Mouse (Mus musculus) heart, embryonic 15.5 days (tissue): ENCODE measurements around the gene Ric8b. TPM values are rescaled to one million over a fixed set of nuclear protein-coding genes. Genes with fewer than 3 reads are reported as not detected.
A peak's percentile ranks its signal among the peaks of the same experiment; 100 is the strongest.

ENCODE experiments used
- ATAC-seq: fragments of 200-750 bp; cut with Nextera tagmentation; replicated peaks from 2 replicates; pipeline ENCODE4 v1.8.0; 2017; ENCODE audit warnings: low read depth, moderate TSS enrichment; ENCODE audit not compliant: insufficient number of reproducible peaks, insufficient read depth, low FRiP score
- H3K27ac ChIP-seq: fragments of 300-500 bp; sonication (generic); 2 replicates; pipeline ENCODE4 v1.5.1; 2015; ENCODE audit warnings: mild to moderate bottlenecking, inconsistent platforms
- H3K27me3 ChIP-seq: fragments of 300-500 bp; sonication (generic); 2 replicates; pipeline ENCODE4 v1.6.1; 2015; ENCODE audit warnings: inconsistent platforms
- H3K36me3 ChIP-seq: fragments of 300-500 bp; sonication (generic); 2 replicates; pipeline ENCODE4 v1.6.1; 2015; ENCODE audit warnings: mild to moderate bottlenecking, inconsistent platforms
- H3K4me1 ChIP-seq: fragments of 300-500 bp; sonication (generic); replicated peaks from 2 replicates; pipeline ENCODE4 v1.6.1; 2015; ENCODE audit warnings: inconsistent platforms
- H3K4me2 ChIP-seq: fragments of 300-500 bp; sonication (generic); 2 replicates; pipeline ENCODE4 v1.6.1; 2015; ENCODE audit warnings: inconsistent platforms, mild to moderate bottlenecking, moderate library complexity
- H3K4me3 ChIP-seq: fragments of 300-500 bp; sonication (generic); 2 replicates; pipeline ENCODE4 v1.5.1; 2015; ENCODE audit warnings: mild to moderate bottlenecking, inconsistent platforms
- H3K9ac ChIP-seq: fragments of 300-500 bp; sonication (generic); 2 replicates; pipeline ENCODE4 v1.6.1; 2015; ENCODE audit warnings: mild to moderate bottlenecking, inconsistent platforms
- H3K9me3 ChIP-seq: fragments of 300-500 bp; sonication (generic); replicated peaks from 2 replicates; pipeline ENCODE4 v1.6.1; 2016; ENCODE audit warnings: inconsistent platforms
- WGBS: fragments of 180-500 bp; shearing (Covaris S2); methylation state at CpG from one replicate; pipeline ENCODE4 v1.1.7; 2015; ENCODE audit warnings: mixed read lengths; 5-methylcytosine and 5-hydroxymethylcytosine counted together
- polyA plus RNA-seq: library from polyadenylated mRNA; unstranded; fragments of >200 nt; fragmentation: Nextera tagmentation; extraction: Ambion mirVana; gene quantifications from 2 replicates; pipeline ENCODE4 v1.2.1, GENCODE M21; 2015

Ric8b gene
- polyA plus RNA-seq, 1 experiment from 2014 or later = 13.6 TPM

GRCm38 (mm10) chr10:84938886-84939285 is 21.5 kb downstream of the Ric8b start:
- Histone ChIP-seq H3K4me1 (peaks cover 35% of the 10 kb centered on the region), H3K36me3 (no peaks in the 10 kb centered on the region), H3K9ac (no peak overlapping the region), H3K4me2 (no peak overlapping the region), H3K27ac (no peak overlapping the region), H3K9me3 (no peaks in the 10 kb centered on the region), H3K4me3 (no peak overlapping the region), H3K27me3 (no peaks in the 10 kb centered on the region)
- WGBS = 74% methylated on average over 5 of the region's 5 CpGs
- ATAC-seq = no peak

- ATAC-seq = no peak
- peaks cover 33% of the 10 kb centered on the region for H3K4me1 ChIP-seq
- no peaks in the 10 kb centered on the region for H3K36me3 ChIP-seq
- no peak overlapping the region for H3K4me2 ChIP-seq
- H3K9ac ChIP-seq = no peak overlapping the region
- no peaks in the 10 kb centered on the region for H3K9me3 ChIP-seq
- H3K27ac ChIP-seq = no peak overlapping the region
- H3K4me3 ChIP-seq = no peak overlapping the region
- WGBS = 75% methylated on average over 1 of the region's 1 CpGs
- no peaks in the 10 kb centered on the region for H3K27me3 ChIP-seq
These were observed 22.9 kb downstream of the Ric8b start for GRCm38 (mm10) chr10:84940356-84940755.

- ATAC-seq = no peak
- no peaks in the 10 kb centered on the region for H3K27me3 ChIP-seq
- H3K4me2 ChIP-seq = no peak overlapping the region
- H3K9me3 ChIP-seq = no peaks in the 10 kb centered on the region
- no peak overlapping the region for H3K4me3 ChIP-seq
- H3K36me3 ChIP-seq = peaks cover 14% of the 10 kb centered on the region
- peaks cover 19% of the 10 kb centered on the region for H3K4me1 ChIP-seq
- no peak overlapping the region for H3K9ac ChIP-seq
- WGBS = 92% methylated on average over 3 of the region's 3 CpGs
- no peak overlapping the region for H3K27ac ChIP-seq
These were observed 28.3 kb downstream of the Ric8b start for GRCm38 (mm10) chr10:84945692-84946091.

GRCm38 (mm10) chr10:84948970-84949683 is 31.7 kb downstream of the Ric8b start:
- no peak overlapping the region for H3K27ac ChIP-seq
- ATAC-seq = no peak
- WGBS = 47% methylated on average over 8 of the region's 8 CpGs

GRCm38 (mm10) chr10:84949684-84950010 is 32.2 kb downstream of the Ric8b start:
- ATAC-seq = no peak
- H3K4me3 ChIP-seq = no peak overlapping the region
- 79% methylated on average over 3 of the region's 3 CpGs for WGBS

More at GRCm38 (mm10) chr10:84948970-84949683, 31.7 kb downstream of the Ric8b start:
- Histone ChIP-seq H3K36me3 (peaks cover 17% of the 10 kb centered on the region), H3K4me1 (peaks cover 19% of the 10 kb centered on the region), H3K27me3 (no peaks in the 10 kb centered on the region), H3K4me3 (no peak overlapping the region), H3K9me3 (no peaks in the 10 kb centered on the region), H3K9ac (no peak overlapping the region), H3K4me2 (no peak overlapping the region)

GRCm38 (mm10) chr10:84950384-84950783 is 33.0 kb downstream of the Ric8b start:
- Histone ChIP-seq H3K36me3 (peaks cover 17% of the 10 kb centered on the region), H3K27ac (0 out of 2 replicates have a peak overlapping the region, but pooled peaks have one; percentile 20), H3K4me3 (no peak overlapping the region), H3K9ac (no peak overlapping the region), H3K4me2 (no peak overlapping the region), H3K4me1 (peaks cover 19% of the 10 kb centered on the region), H3K27me3 (no peaks in the 10 kb centered on the region), H3K9me3 (no peaks in the 10 kb centered on the region)
- WGBS = 80% methylated on average over 4 of the region's 4 CpGs
- ATAC-seq = no peak

More at GRCm38 (mm10) chr10:84949684-84950010, 32.2 kb downstream of the Ric8b start:
- Histone ChIP-seq H3K27me3 (no peaks in the 10 kb centered on the region), H3K4me2 (no peak overlapping the region), H3K9ac (no peak overlapping the region), H3K27ac (no peak overlapping the region), H3K9me3 (no peaks in the 10 kb centered on the region), H3K36me3 (peaks cover 17% of the 10 kb centered on the region), H3K4me1 (peaks cover 19% of the 10 kb centered on the region)

GRCm38 (mm10) chr10:84954236-84954635 is 36.8 kb downstream of the Ric8b start:
- H3K9me3 ChIP-seq = no peaks in the 10 kb centered on the region
- WGBS = 93% methylated on average over 10 of the region's 10 CpGs

GRCm38 (mm10) chr10:84956173-84956572 is 38.8 kb downstream of the Ric8b start:
- Histone ChIP-seq H3K4me1 (peaks cover 4% of the 10 kb centered on the region), H3K36me3 (peaks cover 3% of the 10 kb centered on the region), H3K27ac (no peak overlapping the region), H3K9me3 (no peaks in the 10 kb centered on the region), H3K9ac (no peak overlapping the region), H3K27me3 (no peaks in the 10 kb centered on the region), H3K4me3 (no peak overlapping the region), H3K4me2 (no peak overlapping the region)
- 70% methylated on average over 4 of the region's 4 CpGs for WGBS
- no peak for ATAC-seq

More at GRCm38 (mm10) chr10:84954236-84954635, 36.8 kb downstream of the Ric8b start:
- H3K4me3 ChIP-seq = no peak overlapping the region
- H3K27ac ChIP-seq = no peak overlapping the region
- H3K4me2 ChIP-seq = no peak overlapping the region
- no peak overlapping the region for H3K9ac ChIP-seq
- H3K27me3 ChIP-seq = no peaks in the 10 kb centered on the region
- ATAC-seq = no peak
- peaks cover 16% of the 10 kb centered on the region for H3K4me1 ChIP-seq
- H3K36me3 ChIP-seq = peaks cover 3% of the 10 kb centered on the region

GRCm38 (mm10) chr10:84958597-84958996 is 41.2 kb downstream of the Ric8b start:
- no peak overlapping the region for H3K9ac ChIP-seq
- no peak overlapping the region for H3K4me3 ChIP-seq
- peaks cover 4% of the 10 kb centered on the region for H3K36me3 ChIP-seq
- peaks cover 4% of the 10 kb centered on the region for H3K4me1 ChIP-seq
- H3K4me2 ChIP-seq = no peak overlapping the region
- no peaks in the 10 kb centered on the region for H3K9me3 ChIP-seq
- WGBS = 92% methylated on average over 2 of the region's 2 CpGs
- no peak for ATAC-seq
- no peaks in the 10 kb centered on the region for H3K27me3 ChIP-seq
- no peak overlapping the region for H3K27ac ChIP-seq

- peaks cover 4% of the 10 kb centered on the region for H3K36me3 ChIP-seq
- no peak overlapping the region for H3K9ac ChIP-seq
- no peaks in the 10 kb centered on the region for H3K9me3 ChIP-seq
- no peaks in the 10 kb centered on the region for H3K27me3 ChIP-seq
- H3K4me2 ChIP-seq = no peak overlapping the region
- no peak overlapping the region for H3K27ac ChIP-seq
- no peak for ATAC-seq
- WGBS = 61% methylated on average over 12 of the region's 12 CpGs
- no peak overlapping the region for H3K4me3 ChIP-seq
- peaks cover 7% of the 10 kb centered on the region for H3K4me1 ChIP-seq
These were observed 43.0 kb downstream of the Ric8b start for GRCm38 (mm10) chr10:84960380-84960930.

GRCm38 (mm10) chr10:84963126-84963525 is 45.7 kb downstream of the Ric8b start:
- no peak for ATAC-seq
- H3K36me3 ChIP-seq = peaks cover 4% of the 10 kb centered on the region; the same call in 1 of the 2 replicates
- no peaks in the 10 kb centered on the region for H3K9me3 ChIP-seq
- WGBS = 74% methylated on average over 5 of the region's 5 CpGs
- H3K4me2 ChIP-seq = no peak overlapping the region
- no peak overlapping the region for H3K4me3 ChIP-seq
- H3K9ac ChIP-seq = no peak overlapping the region
- H3K27me3 ChIP-seq = no peaks in the 10 kb centered on the region
- H3K27ac ChIP-seq = no peak overlapping the region
- peaks cover 23% of the 10 kb centered on the region for H3K4me1 ChIP-seq

GRCm38 (mm10) chr10:84963726-84964125 is 46.3 kb downstream of the Ric8b start:
- Histone ChIP-seq H3K4me3 (no peak overlapping the region), H3K27me3 (no peaks in the 10 kb centered on the region), H3K9me3 (no peaks in the 10 kb centered on the region), H3K36me3 (peaks cover 4% of the 10 kb centered on the region; the same call in 1 of the 2 replicates), H3K4me1 (peaks cover 26% of the 10 kb centered on the region), H3K9ac (no peak overlapping the region), H3K27ac (no peak overlapping the region), H3K4me2 (no peak overlapping the region)
- ATAC-seq = no peak
- 82% methylated on average over 3 of the region's 3 CpGs for WGBS
